ENCODE assay signal across 22 mouse cellular contexts in the genomic region with DNA sequence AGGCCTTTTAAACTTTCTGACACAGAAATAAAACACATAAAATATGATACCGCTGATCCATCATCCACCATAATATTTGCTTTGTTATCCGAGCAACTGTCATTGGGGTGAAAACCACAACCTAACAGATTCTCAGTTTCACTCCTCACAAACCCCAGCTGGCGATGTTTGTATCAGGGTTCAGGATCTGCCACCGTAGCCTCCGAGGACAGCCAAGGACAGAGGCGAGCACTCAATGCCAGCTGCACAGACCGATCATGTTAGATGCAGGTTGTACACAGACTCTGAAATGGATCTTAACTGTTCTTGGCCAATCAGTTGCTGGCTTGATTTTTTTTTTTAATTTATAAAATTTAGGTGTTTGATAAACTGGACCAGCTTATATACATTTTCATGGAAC.
A peak's percentile ranks its signal among the peaks of the same experiment; 100 is the strongest.
DNase-seq lines count a peak whose midpoint lies in the region; ATAC-seq and TF ChIP-seq lines count a peak whose summit lies in the region.
"Had no signal": no experiment of that assay in that cellular context is flagged by ENCODE, and none has a peak within 500 bp of the region (broad histone marks: within the 10 kb centered on the region; RNA-seq: fewer than 3 reads in every experiment).

No protein-coding gene starts in this region.

- 42% methylated on average over 7 of the region's 7 CpGs for WGBS in kidney, embryonic 15.5 days
- WGBS in lung, postnatal 0 days: 64% methylated on average over 7 of the region's 7 CpGs

- peaks cover 75% of the 10 kb centered on the region for H3K36me3 ChIP-seq in kidney, embryonic 15.5 days
- H3K36me3 ChIP-seq in lung, postnatal 0 days (ENCODE audit: insufficient read depth, low read length): peaks cover 13% of the 10 kb centered on the region; the same call in 1 of the 2 replicates
- H3K36me3 ChIP-seq in myocyte (ENCODE audit: control insufficient read depth, insufficient read depth): peaks cover 4% of the 10 kb centered on the region

- H3K4me1 ChIP-seq in kidney, embryonic 15.5 days: peaks cover 30% of the 10 kb centered on the region
- H3K4me1 ChIP-seq in lung, postnatal 0 days (ENCODE audit: insufficient read depth, low read depth, low read length): peaks cover 13% of the 10 kb centered on the region
- H3K4me1 ChIP-seq: forebrain, embryonic 10.5 days had no signal

- 0 out of 2 replicates have a peak, but pooled peaks have one; percentile 23 for ATAC-seq in kidney, embryonic 15.5 days (replicated peaks; ENCODE audit: low FRiP score)
- ATAC-seq in lung, postnatal 0 days: no peak
- ATAC-seq: activated CD4-positive, CD25-positive, alpha-beta regulatory T cell, adult 4 months; forebrain, embryonic 16.5 days; inflammation-experienced regulatory T-cells, adult 6 months had no signal

- no peaks in the 10 kb centered on the region for H3K9me3 ChIP-seq in kidney, embryonic 15.5 days (replicated peaks)
- H3K9me3 ChIP-seq in lung, postnatal 0 days (ENCODE audit: low read length): no peaks in the 10 kb centered on the region
- H3K9me3 ChIP-seq: forebrain, embryonic 10.5 days; midbrain, embryonic 12.5 days had no signal

- H3K27me3 ChIP-seq in kidney, embryonic 15.5 days: no peaks in the 10 kb centered on the region
- no peaks in the 10 kb centered on the region for H3K27me3 ChIP-seq in lung, postnatal 0 days (replicated peaks; ENCODE audit: insufficient read depth, low read length)
- no peaks in the 10 kb centered on the region for H3K27me3 ChIP-seq in myocyte (ENCODE audit: control insufficient read depth, insufficient read depth, insufficient read length)
- H3K27me3 ChIP-seq: midbrain, embryonic 12.5 days had no signal

- no peak overlapping the region for H3K4me3 ChIP-seq in kidney, embryonic 15.5 days (replicated peaks)
- H3K4me3 ChIP-seq in lung, postnatal 0 days (ENCODE audit: low read depth, low read length): no peak overlapping the region
- H3K4me3 ChIP-seq in myocyte: no peak overlapping the region
- H3K4me3 ChIP-seq: forebrain, embryonic 10.5 days; left cerebral cortex, adult 2 months; midbrain, embryonic 12.5 days had no signal

- TF ChIP-seq POLR2A in myocyte (IDR thresholded peaks at IDR 0.05; ENCODE audit: insufficient read length, low read depth): no peak

- TF ChIP-seq EP300 in lung, postnatal 0 days (IDR thresholded peaks at IDR 0.05): no peak

- no peak for DNase-seq in kidney, adult 8-10 months
- DNase-seq in lung, postnatal 0 days (ENCODE audit: low spot score): peak; percentile 40
- no peak for DNase-seq in lung, postnatal 14 days
- peak; percentile 29 for DNase-seq in lung, postnatal 10 days
- no peak for DNase-seq in cerebellum, adult 8-10 months
- DNase-seq: adrenal gland, adult 8-10 months; cerebellum, adult 2 months; gastrocnemius, postnatal 25 days; heart, postnatal 4 days; kidney, adult 18-20 months; kidney, postnatal 36 days; left cerebral cortex, postnatal 4 days; lung, embryonic 14.5 days had no signal

- no peaks in the 10 kb centered on the region for H3K79me2 ChIP-seq in myocyte (ENCODE audit: control insufficient read depth, insufficient read depth)

- H3K4me2 ChIP-seq in kidney, embryonic 15.5 days: no peak overlapping the region
- H3K4me2 ChIP-seq in lung, postnatal 0 days (replicated peaks; ENCODE audit: low read depth, low read length): no peak overlapping the region
- no peak overlapping the region for H3K4me2 ChIP-seq in myocyte (ENCODE audit: low read depth)
- H3K4me2 ChIP-seq: hindbrain, embryonic 14.5 days; lung, embryonic 14.5 days; midbrain, embryonic 12.5 days had no signal

- H3K27ac ChIP-seq in kidney, embryonic 15.5 days: no peak overlapping the region
- H3K27ac ChIP-seq in lung, postnatal 0 days (ENCODE audit: low read length): peak overlapping the region; percentile 54
- H3K27ac ChIP-seq: forebrain, embryonic 10.5 days; hindbrain, embryonic 14.5 days; left cerebral cortex, adult 2 months; midbrain, embryonic 12.5 days had no signal

- H3K9ac ChIP-seq in kidney, embryonic 15.5 days: no peak overlapping the region
- no peak overlapping the region for H3K9ac ChIP-seq in lung, postnatal 0 days (replicated peaks; ENCODE audit: low read depth)
- H3K9ac ChIP-seq: hindbrain, embryonic 14.5 days; lung, embryonic 14.5 days; midbrain, embryonic 12.5 days had no signal

- no peak overlapping the region for H3ac ChIP-seq in myocyte (ENCODE audit: control insufficient read depth, insufficient read length)

- TF ChIP-seq CTCF in lung, postnatal 0 days (IDR thresholded peaks at IDR 0.05): no peak

TF ChIP-seq in myocyte, 11 proteins besides CTCF, POLR2A, EP300 and RAD21:
- TF ChIP-seq CEBPB (IDR thresholded peaks at IDR 0.05; ENCODE audit: insufficient read depth, poor library complexity, severe bottlenecking) (no peak), MYOG (IDR thresholded peaks at IDR 0.05; ENCODE audit: control insufficient read depth in 1 of 3, insufficient read depth in 1 of 3, insufficient read length in 2 of 3, low read depth in 2 of 3) (peak; percentile 7 to 70 (median 12)), MYOD1 (IDR thresholded peaks at IDR 0.05; ENCODE audit: control insufficient read depth in 1 of 3, insufficient read length in 2 of 3, low read depth in 2 of 3) (peak in 2 of 3 experiments; percentile 73 to 81)

Comparison
In these comparisons a context has a peak if more than half of its experiments do, and no peak if none do; other contexts are left out.
1. DNase-seq: peak in lung, postnatal 0 days (single experiment) and lung, postnatal 10 days (single experiment); none in kidney, adult 8-10 months (0 of 2), lung, postnatal 14 days (single experiment) and cerebellum, adult 8-10 months (single experiment).